In the genomic region with DNA sequence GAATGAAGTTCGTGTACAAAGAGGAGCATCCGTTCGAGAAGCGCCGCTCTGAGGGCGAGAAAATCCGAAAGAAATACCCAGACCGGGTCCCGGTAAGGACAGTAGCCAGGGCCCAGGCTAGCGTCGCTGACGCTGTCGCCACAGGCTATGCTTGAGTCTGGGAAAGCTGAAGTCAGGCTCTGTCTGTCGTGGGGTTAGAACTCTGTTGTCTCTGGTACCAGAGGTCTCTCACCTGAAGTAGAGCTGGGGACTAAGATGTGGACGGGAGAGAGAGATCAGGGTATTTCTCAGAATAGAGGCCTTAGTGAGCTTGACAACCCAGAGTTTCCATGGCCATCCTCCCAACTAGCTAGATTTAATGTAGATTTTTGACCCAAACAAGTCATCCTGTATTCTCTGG, we compare ENCODE assay signal across 8 mouse cellular contexts. TPM values are rescaled to one million over a fixed set of nuclear protein-coding genes. Genes with fewer than 3 reads are reported as not detected.
DNase-seq lines count a peak whose midpoint lies in the region; ATAC-seq lines count a peak whose summit lies in the region.

No protein-coding gene starts in this region.

- H3K27me3 ChIP-seq in lung, embryonic 15.5 days: no peaks in the 10 kb centered on the region
- H3K27me3 ChIP-seq in forebrain, embryonic 10.5 days (ENCODE audit: poor library complexity, severe bottlenecking): no peaks in the 10 kb centered on the region
- no peaks in the 10 kb centered on the region for H3K27me3 ChIP-seq in limb, embryonic 12.5 days
- H3K27me3 ChIP-seq in neural tube, embryonic 15.5 days (replicated peaks): no peaks in the 10 kb centered on the region

- no peaks in the 10 kb centered on the region for H3K9me3 ChIP-seq in lung, embryonic 15.5 days
- H3K9me3 ChIP-seq in forebrain, embryonic 10.5 days: no peaks in the 10 kb centered on the region
- no peaks in the 10 kb centered on the region for H3K9me3 ChIP-seq in limb, embryonic 12.5 days
- no peaks in the 10 kb centered on the region for H3K9me3 ChIP-seq in neural tube, embryonic 15.5 days (replicated peaks)

- no peak for ATAC-seq in lung, embryonic 15.5 days (ENCODE audit: borderline replicate concordance, extremely low read depth, low FRiP score, low TSS enrichment)
- ATAC-seq in limb, embryonic 12.5 days (ENCODE audit: insufficient number of reproducible peaks, insufficient read depth, low FRiP score, low TSS enrichment, low read depth): no peak
- no peak for ATAC-seq in neural tube, embryonic 15.5 days (ENCODE audit: low FRiP score)

- H3K36me3 ChIP-seq in lung, embryonic 15.5 days: peaks cover 51% of the 10 kb centered on the region
- H3K36me3 ChIP-seq in forebrain, embryonic 10.5 days (replicated peaks): peaks cover 56% of the 10 kb centered on the region
- peaks cover 59% of the 10 kb centered on the region for H3K36me3 ChIP-seq in limb, embryonic 12.5 days
- peaks cover 50% of the 10 kb centered on the region for H3K36me3 ChIP-seq in neural tube, embryonic 15.5 days

- H3K4me2 ChIP-seq in lung, embryonic 15.5 days: peak overlapping the region; percentile 72
- H3K4me2 ChIP-seq in limb, embryonic 12.5 days: peak overlapping the region; percentile 64
- peak overlapping the region; percentile 74 for H3K4me2 ChIP-seq in neural tube, embryonic 15.5 days

- H3K4me1 ChIP-seq in lung, embryonic 15.5 days: peaks cover 23% of the 10 kb centered on the region
- H3K4me1 ChIP-seq in forebrain, embryonic 10.5 days: peaks cover 27% of the 10 kb centered on the region
- peaks cover 15% of the 10 kb centered on the region for H3K4me1 ChIP-seq in limb, embryonic 12.5 days (replicated peaks)
- peaks cover 27% of the 10 kb centered on the region for H3K4me1 ChIP-seq in neural tube, embryonic 15.5 days

- peak overlapping the region; percentile 87 for H3K9ac ChIP-seq in lung, embryonic 15.5 days
- H3K9ac ChIP-seq in limb, embryonic 12.5 days (replicated peaks): peak overlapping the region; percentile 82
- peak overlapping the region; percentile 92 for H3K9ac ChIP-seq in neural tube, embryonic 15.5 days (replicated peaks)

- no peak for DNase-seq in lung, postnatal 25 days (ENCODE audit: low spot score)
- no peak for DNase-seq in forebrain, embryonic 10.5 days (ENCODE audit: extremely low spot score, low spot score)
- DNase-seq in thymus, postnatal 0 days (ENCODE audit: low spot score): no peak
- DNase-seq in cerebellum, adult 11-12 months: no peak
- DNase-seq in ovary, postnatal 14 days (ENCODE audit: low spot score): no peak

- peak overlapping the region; percentile 84 for H3K4me3 ChIP-seq in lung, embryonic 15.5 days
- peak overlapping the region; percentile 85 for H3K4me3 ChIP-seq in forebrain, embryonic 10.5 days
- H3K4me3 ChIP-seq in limb, embryonic 12.5 days (replicated peaks): peak overlapping the region; percentile 63
- peak overlapping the region; percentile 77 for H3K4me3 ChIP-seq in neural tube, embryonic 15.5 days (replicated peaks)

- WGBS in lung, embryonic 15.5 days: 0% methylated on average over 15 of the region's 15 CpGs
- under 1% methylated on average over 15 of the region's 15 CpGs for WGBS in forebrain, embryonic 10.5 days
- under 1% methylated on average over 15 of the region's 15 CpGs for WGBS in limb, embryonic 12.5 days
- 1% methylated on average over 15 of the region's 15 CpGs for WGBS in neural tube, embryonic 15.5 days

- peak overlapping the region; percentile 96 for H3K27ac ChIP-seq in lung, embryonic 15.5 days
- H3K27ac ChIP-seq in forebrain, embryonic 10.5 days: peak overlapping the region; percentile 93
- peak overlapping the region; percentile 92 for H3K27ac ChIP-seq in limb, embryonic 12.5 days
- H3K27ac ChIP-seq in neural tube, embryonic 15.5 days (replicated peaks): peak overlapping the region; percentile 93

RNA-seq across cellular contexts. Expression of gene Gabarap, which starts 0.8 kb away (rescaled TPM):
- polyA plus RNA-seq in lung, embryonic 15.5 days (2015; fragmentation: Nextera tagmentation; extraction: Ambion mirVana): 453 and 455 TPM in 2 replicates
- polyA plus RNA-seq in forebrain, embryonic 10.5 days (2016; fragmentation: Nextera tagmentation; extraction: Ambion mirVana): 318 and 331 TPM in 2 replicates
- 398 and 426 TPM in 2 replicates for polyA plus RNA-seq in limb, embryonic 12.5 days (2016; fragmentation: Nextera tagmentation; extraction: Ambion mirVana)
- 549 and 565 TPM in 2 replicates for polyA plus RNA-seq in neural tube, embryonic 15.5 days (2015; fragmentation: Nextera tagmentation; extraction: Ambion mirVana)
- 400 and 425 TPM in 2 replicates for polyA plus RNA-seq in thymus, postnatal 0 days (2015; fragmentation: Nextera tagmentation; extraction: Ambion mirVana)

RNA-seq across cellular contexts. Expression of gene Phf23, which starts 3.9 kb away (rescaled TPM):
- polyA plus RNA-seq in lung, embryonic 15.5 days (2015; fragmentation: Nextera tagmentation; extraction: Ambion mirVana): 75.0 and 78.2 TPM in 2 replicates
- 94.5 and 96.2 TPM in 2 replicates for polyA plus RNA-seq in forebrain, embryonic 10.5 days (2016; fragmentation: Nextera tagmentation; extraction: Ambion mirVana)
- 102 and 108 TPM in 2 replicates for polyA plus RNA-seq in limb, embryonic 12.5 days (2016; fragmentation: Nextera tagmentation; extraction: Ambion mirVana)
- 53.5 and 57.8 TPM in 2 replicates for polyA plus RNA-seq in neural tube, embryonic 15.5 days (2015; fragmentation: Nextera tagmentation; extraction: Ambion mirVana)
- 52.2 and 61.3 TPM in 2 replicates for polyA plus RNA-seq in thymus, postnatal 0 days (2015; fragmentation: Nextera tagmentation; extraction: Ambion mirVana)

RNA-seq across cellular contexts. Expression of gene Dvl2, which starts 8.7 kb away (rescaled TPM):
- polyA plus RNA-seq in lung, embryonic 15.5 days (2015; fragmentation: Nextera tagmentation; extraction: Ambion mirVana): 34.7 and 40.3 TPM in 2 replicates
- polyA plus RNA-seq in forebrain, embryonic 10.5 days (2016; fragmentation: Nextera tagmentation; extraction: Ambion mirVana): 44.3 and 51.6 TPM in 2 replicates
- 69.4 and 69.5 TPM in 2 replicates for polyA plus RNA-seq in limb, embryonic 12.5 days (2016; fragmentation: Nextera tagmentation; extraction: Ambion mirVana)
- polyA plus RNA-seq in neural tube, embryonic 15.5 days (2015; fragmentation: Nextera tagmentation; extraction: Ambion mirVana): 22.6 and 25.1 TPM in 2 replicates
- polyA plus RNA-seq in thymus, postnatal 0 days (2015; fragmentation: Nextera tagmentation; extraction: Ambion mirVana): 20.6 and 21.0 TPM in 2 replicates

RNA-seq across cellular contexts. Expression of gene Elp5, which starts 9.4 kb away (rescaled TPM):
- polyA plus RNA-seq in lung, embryonic 15.5 days (2015; fragmentation: Nextera tagmentation; extraction: Ambion mirVana): 106 and 111 TPM in 2 replicates
- polyA plus RNA-seq in forebrain, embryonic 10.5 days (2016; fragmentation: Nextera tagmentation; extraction: Ambion mirVana): 159 TPM in 2 replicates
- 124 and 126 TPM in 2 replicates for polyA plus RNA-seq in limb, embryonic 12.5 days (2016; fragmentation: Nextera tagmentation; extraction: Ambion mirVana)
- polyA plus RNA-seq in neural tube, embryonic 15.5 days (2015; fragmentation: Nextera tagmentation; extraction: Ambion mirVana): 159 and 167 TPM in 2 replicates
- 92.6 and 98.6 TPM in 2 replicates for polyA plus RNA-seq in thymus, postnatal 0 days (2015; fragmentation: Nextera tagmentation; extraction: Ambion mirVana)

RNA-seq across cellular contexts. Expression of gene Ctdnep1, which starts 10.8 kb away (rescaled TPM):
- 22.3 and 25.4 TPM in 2 replicates for polyA plus RNA-seq in lung, embryonic 15.5 days (2015; fragmentation: Nextera tagmentation; extraction: Ambion mirVana)
- 21.5 and 23.4 TPM in 2 replicates for polyA plus RNA-seq in forebrain, embryonic 10.5 days (2016; fragmentation: Nextera tagmentation; extraction: Ambion mirVana)
- 24.5 and 27.8 TPM in 2 replicates for polyA plus RNA-seq in limb, embryonic 12.5 days (2016; fragmentation: Nextera tagmentation; extraction: Ambion mirVana)
- polyA plus RNA-seq in neural tube, embryonic 15.5 days (2015; fragmentation: Nextera tagmentation; extraction: Ambion mirVana): 23.6 and 27.2 TPM in 2 replicates
- polyA plus RNA-seq in thymus, postnatal 0 days (2015; fragmentation: Nextera tagmentation; extraction: Ambion mirVana): 24.1 and 25.6 TPM in 2 replicates
